Mouse (Mus musculus) stomach, embryonic 16.5 days (tissue): ENCODE results near the gene Rac1. TPM values are rescaled to one million over a fixed set of nuclear protein-coding genes. Genes with fewer than 3 reads are reported as not detected.

Experiments used
- ATAC-seq: fragments of 200-750 bp; cut with Nextera tagmentation; 2 replicates; pipeline ENCODE4 v1.8.0; 2017; ENCODE audit warnings: moderate number of reproducible peaks, moderate TSS enrichment; ENCODE audit not compliant: insufficient read depth, low FRiP score
- H3K27ac ChIP-seq: fragments of 300-500 bp; sonication (generic); 2 replicates; pipeline ENCODE4 v1.5.1; 2014; ENCODE audit warnings: low read length
- H3K27me3 ChIP-seq: fragments of 300-500 bp; sonication (generic); 2 replicates; pipeline ENCODE4 v1.6.1; 2014; ENCODE audit warnings: low read length, control low read depth, mixed read lengths; ENCODE audit not compliant: control insufficient read depth, insufficient read depth
- H3K36me3 ChIP-seq: fragments of 300-500 bp; sonication (generic); 2 replicates; pipeline ENCODE4 v1.6.1; 2014; ENCODE audit warnings: low read length; ENCODE audit not compliant: control insufficient read depth, insufficient read depth
- H3K4me1 ChIP-seq: fragments of 300-500 bp; sonication (generic); 2 replicates; pipeline ENCODE4 v1.6.1; 2014; ENCODE audit warnings: low read length, control low read depth, mixed read lengths; ENCODE audit not compliant: control insufficient read depth, insufficient read depth
- H3K4me2 ChIP-seq: fragments of 300-500 bp; sonication (generic); 2 replicates; pipeline ENCODE4 v1.6.1; 2014; ENCODE audit warnings: low read depth, low read length, mixed read lengths
- H3K4me3 ChIP-seq: fragments of 300-500 bp; sonication (generic); replicated peaks from 2 replicates; pipeline ENCODE4 v1.5.1; 2014; ENCODE audit warnings: mild to moderate bottlenecking, low read length
- H3K9ac ChIP-seq: fragments of 300-500 bp; sonication (generic); 2 replicates; pipeline ENCODE4 v1.6.1; 2014; ENCODE audit warnings: low read length
- H3K9me3 ChIP-seq: fragments of 300-500 bp; sonication (generic); replicated peaks from 2 replicates; pipeline ENCODE4 v1.6.1; 2016; ENCODE audit warnings: low read length, control low read depth; ENCODE audit not compliant: control insufficient read depth
- WGBS: fragments of 180-500 bp; shearing (Covaris S2); extraction: QIAGEN DNeasy Blood & Tissue Kit; methylation state at CpG from one replicate; pipeline ENCODE4 v1.1.7; 2014; 5-methylcytosine and 5-hydroxymethylcytosine counted together
- polyA plus RNA-seq: library from polyadenylated mRNA; unstranded; fragments of >200 nt; fragmentation: Nextera tagmentation; extraction: Ambion mirVana; gene quantifications from 2 replicates; pipeline ENCODE4 v1.2.1, GENCODE M21; 2015

The Rac1 gene
- polyA plus RNA-seq, 1 experiment from 2014 or later = 223 TPM

GRCm38 (mm10) chr5:143517436-143517835 lies 10.4 kb downstream of the Rac1 start:
- Histone ChIP-seq H3K27me3 (no peaks in the 10 kb centered on the region), H3K4me2 (peak overlapping the region; percentile 22), H3K36me3 (peaks cover 18% of the 10 kb centered on the region; the same call in 1 of the 2 replicates), H3K4me3 (no peak overlapping the region), H3K9me3 (no peaks in the 10 kb centered on the region), H3K27ac (peak overlapping the region; percentile 95), H3K4me1 (peaks cover 56% of the 10 kb centered on the region), H3K9ac (peak overlapping the region; percentile 16; the same call in 1 of the 2 replicates)
- 40% methylated on average over 6 of the region's 6 CpGs for WGBS
- no peak for ATAC-seq

GRCm38 (mm10) chr5:143517005-143517404 lies 10.8 kb downstream of the Rac1 start:
- Histone ChIP-seq H3K4me3 (no peak overlapping the region), H3K27ac (peak overlapping the region; percentile 95), H3K9ac (peak overlapping the region; percentile 16; the same call in 1 of the 2 replicates), H3K36me3 (peaks cover 18% of the 10 kb centered on the region; the same call in 1 of the 2 replicates), H3K9me3 (no peaks in the 10 kb centered on the region), H3K27me3 (no peaks in the 10 kb centered on the region), H3K4me2 (peak overlapping the region; percentile 22), H3K4me1 (peaks cover 60% of the 10 kb centered on the region)
- WGBS = 70% methylated on average over 11 of the region's 11 CpGs
- no peak for ATAC-seq

DNA sequence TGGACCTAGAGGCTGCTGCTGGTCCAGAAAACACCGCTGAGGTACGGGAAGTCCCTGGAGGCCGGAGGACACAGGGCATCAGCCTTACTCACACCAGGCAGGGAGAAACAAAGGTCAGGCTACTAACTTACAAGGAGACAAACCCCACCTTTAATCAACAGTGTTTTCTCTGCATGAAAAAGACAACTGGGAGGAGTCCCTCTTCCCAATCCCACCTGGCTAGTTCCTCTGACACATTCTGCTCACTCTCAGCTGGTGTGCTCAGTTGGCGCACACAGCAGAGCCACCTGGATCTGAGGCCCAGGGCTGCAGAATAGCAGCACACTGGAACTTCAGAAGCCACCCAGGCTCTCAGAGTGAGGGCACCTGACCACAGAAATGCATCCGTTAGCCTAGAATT lies 13.0 kb downstream of the Rac1 start:
- Histone ChIP-seq H3K4me1 (peaks cover 59% of the 10 kb centered on the region), H3K27ac (no peak overlapping the region), H3K27me3 (no peaks in the 10 kb centered on the region), H3K9me3 (no peaks in the 10 kb centered on the region), H3K4me2 (no peak overlapping the region), H3K4me3 (no peak overlapping the region), H3K36me3 (peaks cover 18% of the 10 kb centered on the region; the same call in 1 of the 2 replicates), H3K9ac (no peak overlapping the region)
- no peak for ATAC-seq
- 91% methylated on average over 5 of the region's 5 CpGs for WGBS

DNA sequence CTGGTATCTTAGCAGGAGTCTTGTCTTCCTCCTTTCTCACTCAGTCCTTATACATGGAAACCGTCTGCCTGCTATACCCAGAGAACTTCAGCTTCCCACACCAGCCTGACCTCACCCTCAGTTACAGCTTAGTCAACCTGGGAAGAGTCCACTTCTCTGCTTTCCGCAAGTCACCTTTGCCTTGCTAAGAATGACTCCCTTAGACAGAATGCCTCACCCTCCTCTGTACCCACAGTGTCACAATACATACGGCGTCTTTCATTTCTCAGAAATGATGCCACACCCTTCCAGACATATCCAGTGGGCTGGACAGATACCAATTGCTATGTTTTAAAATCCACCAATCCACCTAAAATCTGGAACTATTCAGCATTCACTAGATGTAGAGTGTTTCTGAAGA lies 15.5 kb downstream of the Rac1 start:
- Histone ChIP-seq H3K9me3 (no peaks in the 10 kb centered on the region), H3K4me3 (no peak overlapping the region), H3K4me1 (peaks cover 48% of the 10 kb centered on the region), H3K4me2 (no peak overlapping the region), H3K27me3 (no peaks in the 10 kb centered on the region), H3K27ac (peak overlapping the region; percentile 70), H3K36me3 (peaks cover 22% of the 10 kb centered on the region; the same call in 1 of the 2 replicates), H3K9ac (no peak overlapping the region)
- ATAC-seq = peak; percentile 26; the same call in 1 of the 2 replicates
- WGBS = 71% methylated on average over 4 of the region's 4 CpGs

DNA sequence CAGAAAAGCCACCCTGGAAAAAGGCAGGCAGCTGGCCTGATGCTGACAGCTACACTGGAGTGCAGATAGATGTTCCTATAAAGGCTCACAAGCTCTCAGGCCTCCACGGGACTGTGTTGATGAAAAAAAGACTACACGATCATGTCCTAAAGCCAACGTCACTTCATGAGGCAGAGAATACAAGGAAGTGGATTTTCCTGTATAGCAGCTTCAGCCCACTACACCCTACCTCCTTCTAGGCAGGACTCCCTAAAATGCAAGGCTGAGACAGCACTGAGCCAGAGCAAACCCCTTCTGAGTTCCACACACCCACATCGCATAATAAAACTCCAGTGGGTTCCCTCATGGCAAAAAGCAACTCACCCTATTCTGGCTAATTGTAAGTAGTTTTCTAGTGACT lies 16.3 kb downstream of the Rac1 start:
- WGBS = 54% methylated on average over 4 of the region's 4 CpGs
- Histone ChIP-seq H3K27me3 (no peaks in the 10 kb centered on the region), H3K4me1 (peaks cover 41% of the 10 kb centered on the region; the same call in 1 of the 2 replicates), H3K9me3 (no peaks in the 10 kb centered on the region), H3K4me3 (no peak overlapping the region), H3K9ac (no peak overlapping the region), H3K36me3 (peaks cover 24% of the 10 kb centered on the region; the same call in 1 of the 2 replicates), H3K4me2 (no peak overlapping the region), H3K27ac (peak overlapping the region; percentile 70)
- ATAC-seq = no peak

GRCm38 (mm10) chr5:143509737-143510136 lies 18.1 kb downstream of the Rac1 start:
- H3K36me3 ChIP-seq = peaks cover 14% of the 10 kb centered on the region; the same call in 1 of the 2 replicates
- no peak for ATAC-seq

GRCm38 (mm10) chr5:143509294-143509693 lies 18.5 kb downstream of the Rac1 start:
- 0 out of 2 replicates have a peak, but pooled peaks cover 10% of the 10 kb centered on the region for H3K36me3 ChIP-seq
- H3K9ac ChIP-seq = no peak overlapping the region
- peaks cover 34% of the 10 kb centered on the region; the same call in 1 of the 2 replicates for H3K4me1 ChIP-seq
- H3K4me2 ChIP-seq = no peak overlapping the region
- H3K27me3 ChIP-seq = no peaks in the 10 kb centered on the region
- no peak overlapping the region for H3K27ac ChIP-seq
- 70% methylated on average over 9 of the region's 9 CpGs for WGBS
- no peak for ATAC-seq
- H3K9me3 ChIP-seq = no peaks in the 10 kb centered on the region
- H3K4me3 ChIP-seq = no peak overlapping the region

More at GRCm38 (mm10) chr5:143509737-143510136, 18.1 kb downstream of the Rac1 start:
- H3K9me3 ChIP-seq = no peaks in the 10 kb centered on the region
- WGBS = 68% methylated on average over 11 of the region's 11 CpGs
- no peak overlapping the region for H3K4me3 ChIP-seq
- no peak overlapping the region for H3K9ac ChIP-seq
- H3K27ac ChIP-seq = no peak overlapping the region
- H3K4me2 ChIP-seq = no peak overlapping the region
- no peaks in the 10 kb centered on the region for H3K27me3 ChIP-seq
- H3K4me1 ChIP-seq = peaks cover 34% of the 10 kb centered on the region; the same call in 1 of the 2 replicates

DNA sequence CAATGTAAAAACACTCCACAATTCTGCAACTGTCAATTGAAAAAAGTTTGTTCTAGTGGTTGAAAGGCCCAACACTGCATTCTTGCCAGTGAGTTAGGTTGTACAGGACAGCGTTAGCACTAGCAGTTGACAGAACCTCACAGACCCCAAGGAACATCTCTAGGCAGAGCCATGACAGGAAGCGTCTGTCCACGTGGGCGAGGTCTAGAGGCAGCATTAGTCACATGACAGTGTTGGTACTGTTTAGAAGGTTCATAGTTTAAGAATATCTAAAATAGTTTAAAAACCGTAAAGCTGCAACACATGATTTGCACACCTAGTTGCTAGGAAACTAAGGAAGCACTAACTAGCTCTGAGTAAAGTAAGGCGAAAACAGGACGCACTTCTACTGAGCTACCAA lies 22.3 kb downstream of the Rac1 start:
- H3K4me1 ChIP-seq = peaks cover 15% of the 10 kb centered on the region; the same call in 1 of the 2 replicates
- H3K4me2 ChIP-seq = no peak overlapping the region
- no peak overlapping the region for H3K27ac ChIP-seq
- no peaks in the 10 kb centered on the region for H3K9me3 ChIP-seq
- no peaks in the 10 kb centered on the region for H3K27me3 ChIP-seq
- WGBS = 74% methylated on average over 7 of the region's 7 CpGs
- no peak overlapping the region for H3K9ac ChIP-seq
- no peak for ATAC-seq
- 0 out of 2 replicates have a peak, but pooled peaks cover 10% of the 10 kb centered on the region for H3K36me3 ChIP-seq
- no peak overlapping the region for H3K4me3 ChIP-seq

- Histone ChIP-seq H3K4me3 (no peak overlapping the region), H3K4me2 (no peak overlapping the region), H3K36me3 (0 out of 2 replicates have a peak, but pooled peaks cover 10% of the 10 kb centered on the region), H3K9me3 (no peaks in the 10 kb centered on the region), H3K4me1 (peaks cover 11% of the 10 kb centered on the region; the same call in 1 of the 2 replicates), H3K27ac (no peak overlapping the region), H3K27me3 (no peaks in the 10 kb centered on the region), H3K9ac (no peak overlapping the region)
- ATAC-seq = no peak
- WGBS = 76% methylated on average over 8 of the region's 8 CpGs
Observed at GRCm38 (mm10) chr5:143505056-143505455, 22.8 kb downstream of the Rac1 start.
